Mouse (Mus musculus): ENCODE measurements around the gene Ano4.
"Not testable (repeated sequence)": the region's sequence is repeated elsewhere in the genome, so short reads cannot be mapped to it uniquely, and the experiment has no call there.

Gene Ano4

GRCm38 (mm10) chr10:89114381-89114780, 230.2 kb downstream of the Ano4 start:
- no peak for DNase-seq

- no peak for DNase-seq
Measured at GRCm38 (mm10) chr10:89111466-89111865, 233.1 kb downstream of the Ano4 start.

DNA sequence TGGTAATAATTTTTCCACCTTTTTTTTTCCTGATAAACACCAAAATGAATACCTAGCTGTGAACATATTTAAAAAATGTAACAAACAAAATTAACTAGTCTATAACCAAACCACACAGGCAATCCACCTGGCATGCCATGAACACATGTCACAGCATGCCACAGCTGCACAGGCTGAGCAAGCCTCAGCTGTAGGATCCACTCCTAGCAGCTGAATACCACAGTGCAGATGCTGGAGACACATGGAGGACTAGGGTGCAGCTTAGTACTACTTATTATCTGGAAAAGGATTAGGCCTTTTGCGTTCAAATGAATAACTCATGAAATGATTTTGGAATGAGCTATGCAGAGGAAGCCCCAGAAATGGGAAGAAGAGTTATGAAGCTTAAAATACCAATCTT, 233.6 kb downstream of the Ano4 start:
- no peak for DNase-seq

DNA sequence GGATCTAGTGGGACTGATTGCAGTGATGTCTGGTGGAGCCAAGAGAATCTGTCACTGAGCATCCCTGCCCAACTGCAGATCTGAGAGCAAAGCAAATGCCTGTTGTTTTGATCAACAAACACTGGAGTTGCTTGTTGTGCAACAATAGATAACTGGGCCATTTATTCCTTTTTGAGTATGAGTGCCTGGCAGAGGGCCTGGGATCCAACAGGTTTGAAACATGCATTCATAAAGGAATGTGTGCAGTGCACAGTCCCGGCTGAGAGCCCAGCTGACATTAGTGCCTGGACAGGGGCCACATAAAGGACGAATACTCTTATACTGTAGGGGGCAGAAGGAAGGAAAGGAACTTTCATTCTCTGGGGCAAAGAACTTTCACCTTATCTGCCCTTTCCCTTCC, 241.0 kb downstream of the Ano4 start:
- DNase-seq, result no peak

- no peak for DNase-seq
Measured at GRCm38 (mm10) chr10:89102025-89102424, 242.5 kb downstream of the Ano4 start.

- no peak for DNase-seq
Measured at GRCm38 (mm10) chr10:89098183-89098582, 246.4 kb downstream of the Ano4 start.

DNA sequence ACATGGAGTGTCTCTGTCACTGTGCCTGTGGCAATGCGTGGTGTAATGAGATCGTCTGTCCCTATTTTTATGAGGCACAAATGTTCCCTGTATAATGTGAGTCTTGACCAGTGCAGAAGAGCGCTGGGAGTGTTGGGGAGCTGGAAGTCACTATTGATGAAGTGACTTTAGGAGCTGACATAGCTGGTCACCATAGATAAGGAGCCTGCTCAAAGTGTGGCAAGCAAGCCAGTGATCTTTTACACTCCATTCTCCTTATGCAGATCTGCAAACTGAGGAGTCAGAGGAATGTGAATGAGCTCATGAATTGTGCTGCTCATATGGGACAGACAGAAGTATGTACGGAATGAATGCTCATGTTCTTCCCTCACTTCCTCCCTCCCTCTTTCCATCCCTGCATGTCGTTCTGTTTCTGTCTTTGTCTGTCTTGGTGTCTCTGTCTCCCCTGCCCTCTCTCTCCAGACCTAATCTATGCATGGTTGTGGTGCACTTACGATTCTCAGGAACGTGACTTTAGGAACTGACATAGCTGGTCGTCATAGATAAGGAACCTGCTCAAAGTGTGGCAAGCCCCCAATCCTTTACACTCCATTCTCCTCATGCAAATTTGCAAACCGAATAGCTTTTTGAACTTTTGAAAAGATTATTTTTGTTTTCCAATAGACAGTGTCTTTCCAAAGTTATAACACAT, 252.1 kb downstream of the Ano4 start:
- DNase-seq, result no peak

DNA sequence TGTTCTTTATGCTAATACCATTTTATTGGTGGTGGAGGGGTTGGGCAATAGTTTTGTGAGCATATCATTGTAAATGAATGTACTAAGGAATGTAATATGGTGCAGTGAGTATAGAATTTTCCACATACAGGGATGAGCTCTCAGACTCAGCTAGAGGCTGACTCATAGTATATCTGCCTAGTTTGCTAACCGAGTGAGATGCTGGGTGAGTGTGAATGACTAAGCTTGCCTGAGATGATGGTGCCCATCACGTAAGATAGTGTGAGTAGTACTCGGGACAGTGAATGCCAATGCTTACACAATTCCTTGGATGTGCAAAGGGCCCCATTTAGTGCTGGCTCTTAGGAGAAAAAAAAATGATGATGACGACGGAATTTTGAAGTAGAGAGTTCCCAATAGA, 267.1 kb downstream of the Ano4 start:
- DNase-seq, result no peak

GRCm38 (mm10) chr10:89055891-89056290, 288.7 kb downstream of the Ano4 start:
- no peak for DNase-seq

GRCm38 (mm10) chr10:89044921-89045320, 299.6 kb downstream of the Ano4 start:
- not testable (repeated sequence) for DNase-seq

DNA sequence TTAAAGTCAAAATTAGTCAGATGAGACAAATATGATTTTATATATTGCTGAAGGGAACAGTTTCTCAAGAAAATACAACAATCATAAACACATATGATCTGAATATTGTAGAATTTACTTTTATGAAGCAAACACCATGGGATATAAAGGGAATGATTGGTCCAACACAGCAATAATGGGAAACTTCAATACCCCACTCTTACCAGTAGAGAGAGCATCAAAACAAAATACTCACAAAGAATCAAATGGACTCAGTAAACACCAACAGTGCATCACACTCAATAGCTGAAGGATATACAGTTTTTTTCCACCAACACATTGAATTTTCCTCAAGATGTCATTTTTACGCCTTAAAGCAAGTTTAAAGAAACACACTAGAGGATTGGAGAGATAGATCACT, 300.4 kb downstream of the Ano4 start:
- DNase-seq, result no peak

DNA sequence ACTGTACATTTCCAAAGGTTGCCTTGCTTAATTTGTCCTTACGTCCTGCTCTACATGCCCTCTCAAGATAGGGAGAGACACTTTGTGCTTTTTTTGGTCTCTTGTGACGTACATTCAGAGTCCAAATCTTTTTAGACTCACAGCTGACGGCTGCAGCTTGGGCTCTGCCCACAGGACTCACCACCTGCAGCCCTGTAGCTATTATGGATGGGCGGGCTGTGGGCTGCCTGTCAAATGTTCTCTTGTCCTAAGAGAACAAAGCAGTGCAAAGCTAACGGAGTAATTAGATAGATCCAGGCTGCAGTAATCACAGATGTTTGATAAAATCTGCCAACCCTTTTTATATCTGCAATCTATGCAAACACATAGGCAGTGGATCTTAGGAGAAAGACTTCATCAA, 325.6 kb downstream of the Ano4 start:
- DNase-seq, result no peak

DNA sequence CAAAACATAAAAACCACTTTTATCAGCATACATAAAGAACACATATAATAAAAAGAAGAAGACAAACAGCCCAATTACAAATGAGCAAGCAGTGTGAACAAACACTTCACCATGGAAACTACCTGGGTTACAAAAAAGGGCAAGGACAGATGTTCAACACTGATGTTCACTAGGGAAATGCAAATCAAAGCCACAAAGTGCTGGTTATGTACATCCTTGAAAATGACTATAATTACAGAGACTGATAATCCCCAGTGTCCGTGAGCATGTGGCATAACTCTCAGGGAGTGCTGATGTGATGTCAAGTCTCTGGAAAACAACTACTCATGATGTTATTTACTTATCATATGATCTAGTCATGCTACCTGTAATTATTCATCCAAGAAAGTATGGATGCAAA, 336.3 kb downstream of the Ano4 start:
- DNase-seq, result no peak

GRCm38 (mm10) chr10:89004518-89004917, 340.0 kb downstream of the Ano4 start:
- no peak for DNase-seq

GRCm38 (mm10) chr10:88986925-88987324, 357.6 kb downstream of the Ano4 start:
- DNase-seq, result no peak

DNA sequence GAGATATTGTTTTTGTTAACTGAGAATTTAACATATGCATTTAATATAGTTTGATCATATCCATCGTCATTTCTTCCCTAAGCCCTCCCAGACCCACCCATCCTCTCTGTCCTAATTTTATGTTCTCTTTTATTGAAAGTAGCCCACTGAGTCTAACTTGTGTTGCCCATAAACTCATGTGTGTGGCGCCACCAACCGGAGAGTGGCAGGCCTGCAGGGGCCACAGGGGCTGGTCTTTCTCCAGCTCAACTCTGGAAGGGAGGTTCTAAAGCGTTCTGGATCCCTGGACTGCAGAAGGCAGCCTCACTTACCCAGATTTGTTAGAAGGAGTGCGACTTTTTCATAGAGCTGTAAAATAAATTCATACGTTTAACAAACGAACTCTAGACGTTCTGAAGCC, 361.1 kb downstream of the Ano4 start:
- peak; percentile 24 to 71 for DNase-seq

GRCm38 (mm10) chr10:88979451-88979850, 365.1 kb downstream of the Ano4 start:
- no peak for DNase-seq

GRCm38 (mm10) chr10:88978932-88979331, 365.6 kb downstream of the Ano4 start:
- no peak for DNase-seq

- DNase-seq, result no peak
Measured at GRCm38 (mm10) chr10:88970951-88971725, 373.4 kb downstream of the Ano4 start.

DNA sequence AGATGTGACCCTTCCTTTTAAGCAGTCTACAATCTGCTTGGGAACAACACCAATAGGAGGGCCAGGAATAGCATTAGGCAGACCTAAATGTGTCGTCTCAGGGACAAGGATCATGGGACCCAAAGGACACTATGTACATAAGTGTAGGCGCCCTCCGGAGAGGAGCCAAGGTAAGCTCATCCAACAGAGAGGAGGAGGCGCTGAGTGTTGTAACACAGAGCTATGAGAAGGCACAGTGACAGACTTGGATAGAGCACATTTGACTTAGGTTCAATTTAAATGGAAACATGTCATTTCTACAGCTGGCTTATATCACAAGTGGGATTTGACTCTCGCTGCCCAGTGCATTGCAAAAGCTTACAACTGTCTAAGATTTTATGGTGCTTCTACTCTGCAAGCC, 376.0 kb downstream of the Ano4 start:
- DNase-seq, result no peak

DNA sequence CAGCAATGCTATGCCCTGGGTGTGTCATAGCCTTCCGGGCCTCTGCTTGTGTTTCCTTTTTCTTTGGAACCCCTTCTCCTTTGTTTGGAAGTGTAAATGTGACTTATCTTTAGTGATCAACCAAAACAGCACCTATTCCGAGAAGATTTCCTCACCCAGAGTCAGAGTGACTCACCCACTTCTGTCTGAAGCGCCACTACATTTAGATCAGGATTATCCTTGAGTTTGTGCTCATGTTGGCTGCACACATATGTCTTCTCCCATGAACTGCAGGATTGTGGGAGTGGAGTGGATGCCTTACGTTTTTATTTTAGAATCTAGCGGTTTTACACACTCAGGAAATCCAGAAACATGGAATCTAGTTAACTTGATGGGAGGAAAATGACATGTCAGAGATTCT, 383.8 kb downstream of the Ano4 start:
- no peak for DNase-seq

- DNase-seq, result no peak
Measured at GRCm38 (mm10) chr10:88950297-88950653, 394.3 kb downstream of the Ano4 start.

DNA sequence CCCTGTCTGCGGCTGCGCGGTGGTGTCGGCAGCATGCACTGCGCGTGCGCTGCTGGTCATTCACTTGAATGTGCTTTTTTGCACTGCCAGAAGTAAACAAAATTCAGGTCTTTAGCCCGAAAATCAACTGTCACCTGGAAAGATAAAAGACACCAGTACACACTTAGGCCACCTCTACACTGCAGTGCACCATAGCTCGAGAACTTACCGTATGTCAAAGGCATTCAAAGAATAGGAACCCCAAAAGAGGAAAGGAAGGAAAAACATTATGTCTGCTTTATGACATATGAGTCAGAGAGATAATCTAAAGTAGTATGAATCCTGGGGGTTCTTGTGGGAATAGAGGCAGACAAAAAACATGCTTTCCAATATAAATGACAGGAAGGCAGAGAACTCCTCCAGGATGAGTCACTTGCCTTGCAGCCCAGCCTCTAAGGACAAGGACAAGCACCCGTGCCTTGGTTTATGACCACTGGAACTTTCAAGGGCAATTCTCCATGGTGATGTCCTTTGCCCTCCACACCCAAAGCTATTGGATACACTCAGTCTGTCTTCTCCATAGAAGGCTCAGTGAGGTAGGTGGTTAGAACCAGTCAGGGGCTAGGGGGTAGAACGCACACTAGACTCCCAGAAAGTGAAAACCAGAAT, 394.8 kb downstream of the Ano4 start:
- no peak for DNase-seq
